Mouse (Mus musculus) lung, adult 2 months (tissue): ENCODE measurements around the gene 4930518I15Rik. TPM values are rescaled to one million over a fixed set of nuclear protein-coding genes. Genes with fewer than 3 reads are reported as not detected.
A peak's percentile ranks its signal among the peaks of the same experiment; 100 is the strongest.
"Not testable (repeated sequence)": the region's sequence is repeated elsewhere in the genome, so short reads cannot be mapped to it uniquely, and the experiment has no call there.

Experiments used
- DNase-seq: peaks from one replicate; pipeline ENCODE4 v3.0.0; 2022
- H3K4me1 ChIP-seq: fragments of 200-500 bp; 2 replicates; pipeline ENCODE4 v1.6.1; 2011; ENCODE audit warnings: low read length; ENCODE audit not compliant: control insufficient read depth, insufficient read depth
- H3K4me3 ChIP-seq: fragments of 200-500 bp; replicated peaks from 2 replicates; pipeline ENCODE3; 2011; ENCODE audit warnings: low read depth, mild to moderate bottlenecking, control low read depth, low read length; ENCODE audit errors: extremely low read depth
- CTCF ChIP-seq: fragments of 200-500 bp; IDR thresholded peaks from 2 replicates; pipeline ENCODE4 v1.5.1; 2011; ENCODE audit warnings: mild to moderate bottlenecking, low read length, control low read depth; ENCODE audit not compliant: insufficient read depth
- POLR2A ChIP-seq: fragments of 200-500 bp; IDR thresholded peaks from 2 replicates; pipeline ENCODE4 v1.6.1; 2011; ENCODE audit warnings: low read depth, mild to moderate bottlenecking, control low read depth, low read length, borderline replicate concordance; ENCODE audit errors: extremely low read depth
- WGBS: fragments of 180-500 bp; shearing (Covaris S2); methylation state at CpG from one replicate; pipeline ENCODE4 v1.1.7; 2018; 5-methylcytosine and 5-hydroxymethylcytosine counted together
- polyA plus RNA-seq: library from polyadenylated mRNA; depleted of rRNA; stranded (reverse); fragments of >200 nt; gene quantifications from 2 replicates; pipeline ENCODE4 v1.2.3, GENCODE M21; 2012; rRNA removed

Gene 4930518I15Rik
- 0.89 and 1.7 TPM in 2 replicates for polyA plus RNA-seq

DNA sequence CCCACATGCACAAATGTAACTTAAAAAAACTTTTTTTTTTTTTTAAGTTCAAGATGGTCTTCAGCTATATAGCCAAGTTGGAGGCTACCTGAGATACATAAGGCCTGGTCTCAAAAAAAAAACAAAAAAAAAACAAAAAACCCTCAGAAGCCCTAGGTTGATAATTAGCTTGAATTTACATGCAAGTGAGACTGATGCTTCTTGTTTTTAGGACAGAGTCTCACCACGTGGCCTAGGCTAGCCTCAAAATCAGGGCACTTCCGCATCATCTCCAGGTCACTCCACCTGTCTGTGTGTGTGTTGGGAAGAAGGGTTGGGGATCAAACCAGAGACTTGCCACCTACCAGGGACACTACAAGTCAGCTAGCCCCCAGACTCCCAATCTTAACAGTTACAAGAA, at the start of gene 4930518I15Rik:
4930518I15Rik (minus strand) TSS at position 112 of the 400 bp plus-strand sequence.
- WGBS = 79% methylated on average over 2 of the region's 2 CpGs
- H3K4me1 ChIP-seq = peaks cover 7% of the 10 kb centered on the region; the same call in 1 of the 2 replicates
- TF ChIP-seq POLR2A = no peak
- TF ChIP-seq CTCF = no peak
- no peak for DNase-seq
- H3K4me3 ChIP-seq = no peak within 1 kb of the TSS

- not testable (repeated sequence) for DNase-seq, H3K4me1 ChIP-seq, H3K4me3 ChIP-seq
- 60% methylated on average over 4 of the region's 4 CpGs for WGBS
Measured at GRCm38 (mm10) chr2:156905931-156906330, 48.2 kb upstream of the 4930518I15Rik start.

DNA sequence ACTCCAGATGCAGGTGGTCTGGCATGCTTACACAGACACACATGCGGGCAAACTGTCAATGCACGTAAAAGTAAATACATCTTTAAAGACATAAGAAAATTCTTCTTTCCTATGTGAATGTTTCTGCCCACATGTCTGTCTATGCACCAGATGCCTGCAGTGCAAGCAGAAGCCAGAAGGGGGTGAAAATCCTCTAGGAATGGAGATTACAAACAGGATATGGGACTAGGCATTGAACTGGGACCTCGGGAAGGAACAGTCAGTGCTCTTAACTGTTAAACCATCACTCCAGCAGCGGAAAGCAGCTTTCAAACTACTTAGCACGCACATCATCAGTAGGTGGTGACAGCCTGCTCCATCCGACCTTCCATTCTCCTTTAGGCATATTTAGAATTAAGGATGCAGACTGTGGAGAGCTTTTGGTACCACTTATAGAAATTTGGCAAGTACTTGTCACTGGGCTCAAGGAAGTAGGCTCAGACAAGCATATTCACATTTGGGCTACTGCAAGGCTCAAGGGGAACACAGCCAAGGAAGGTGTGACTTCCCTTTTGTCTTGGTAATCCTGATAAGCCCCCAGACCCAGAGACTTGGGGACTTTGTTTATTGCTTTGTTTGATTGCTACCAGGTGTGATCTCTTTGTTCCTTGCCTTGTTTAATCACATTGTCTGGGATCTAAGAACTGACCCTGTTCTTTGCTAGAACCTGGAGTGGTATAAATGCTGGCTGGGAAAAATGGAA, 47.4 kb upstream of the 4930518I15Rik start:
- 33% methylated on average over 6 of the region's 6 CpGs for WGBS
- DNase-seq = peak; percentile 53
- no peak overlapping the region for H3K4me3 ChIP-seq
- H3K4me1 ChIP-seq = no peaks in the 10 kb centered on the region
- TF ChIP-seq CTCF = peak; percentile 52
- TF ChIP-seq POLR2A = no peak

DNA sequence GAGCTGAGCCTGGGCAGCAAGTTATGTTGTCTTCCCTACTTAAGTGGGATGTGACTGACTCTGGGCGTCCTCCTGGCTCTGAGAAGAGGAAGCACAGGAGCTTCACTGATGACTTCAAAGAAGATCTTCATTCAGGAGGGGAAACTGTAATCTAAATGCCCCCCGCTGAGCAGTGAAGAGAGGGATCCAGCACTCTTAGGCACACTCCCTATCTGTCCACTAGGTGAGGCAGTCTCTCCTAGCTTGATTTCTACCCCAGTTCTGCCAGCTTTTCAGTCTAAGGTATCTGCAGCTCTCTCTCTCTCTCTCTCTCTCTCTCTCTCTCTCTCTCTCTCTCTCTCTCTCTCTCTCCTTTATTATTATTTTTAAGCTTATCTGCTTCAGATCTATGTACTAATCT, 45.6 kb upstream of the 4930518I15Rik start:
- TF ChIP-seq CTCF (no peak), POLR2A (no peak)
- no peak for DNase-seq
- WGBS = 43% methylated on average over 2 of the region's 2 CpGs

GRCm38 (mm10) chr2:156902411-156902810, 44.7 kb upstream of the 4930518I15Rik start:
- not testable (repeated sequence) for H3K4me1 ChIP-seq

More for the DNA sequence above, 45.6 kb upstream of the 4930518I15Rik start:
- no peaks in the 10 kb centered on the region for H3K4me1 ChIP-seq
- no peak overlapping the region for H3K4me3 ChIP-seq

GRCm38 (mm10) chr2:156901883-156902282, 44.1 kb upstream of the 4930518I15Rik start:
- TF ChIP-seq CTCF (no peak), POLR2A (no peak)
- no peak overlapping the region for H3K4me3 ChIP-seq
- DNase-seq = no peak
- 0 out of 2 replicates have a peak, but pooled peaks cover 2% of the 10 kb centered on the region for H3K4me1 ChIP-seq
- 63% methylated on average over 6 of the region's 6 CpGs for WGBS

More at GRCm38 (mm10) chr2:156902411-156902810, 44.7 kb upstream of the 4930518I15Rik start:
- not testable (repeated sequence) for H3K4me3 ChIP-seq, DNase-seq
- 73% methylated on average over 4 of the region's 4 CpGs for WGBS

DNA sequence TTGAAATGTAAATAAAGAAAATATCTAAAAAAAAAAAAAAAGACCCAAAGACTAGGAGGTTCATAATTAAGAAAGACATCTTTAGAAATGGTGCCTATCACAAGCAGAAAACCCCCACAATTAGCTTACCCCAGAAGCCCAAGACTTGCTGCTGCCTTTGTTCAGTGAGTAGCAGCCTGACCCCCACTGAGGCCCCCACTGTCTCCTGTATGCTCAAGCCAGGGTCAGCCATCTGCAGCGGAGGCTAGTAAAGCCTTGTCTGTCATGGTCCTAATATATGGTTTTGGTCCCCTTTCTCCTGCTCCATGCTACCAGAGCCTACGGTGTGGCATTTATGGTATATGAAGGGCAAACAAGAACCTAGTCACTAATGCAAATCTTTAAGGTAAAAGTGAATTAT, 43.6 kb upstream of the 4930518I15Rik start:
- no peak overlapping the region for H3K4me3 ChIP-seq
- whole genome bisulfite sequencing = 88% methylated on average over 2 of the region's 2 CpGs
- no peak for DNase-seq
- H3K4me1 ChIP-seq = 0 out of 2 replicates have a peak, but pooled peaks cover 2% of the 10 kb centered on the region
- TF ChIP-seq CTCF (no peak), POLR2A (no peak)

- TF ChIP-seq CTCF (no peak), POLR2A (no peak)
- 77% methylated on average over 4 of the region's 4 CpGs for WGBS
- 0 out of 2 replicates have a peak, but pooled peaks cover 2% of the 10 kb centered on the region for H3K4me1 ChIP-seq
- no peak for DNase-seq
- no peak overlapping the region for H3K4me3 ChIP-seq
Measured at GRCm38 (mm10) chr2:156899184-156899583, 41.4 kb upstream of the 4930518I15Rik start.

GRCm38 (mm10) chr2:156898374-156898773, 40.6 kb upstream of the 4930518I15Rik start:
- H3K4me3 ChIP-seq = no peak overlapping the region
- 0 out of 2 replicates have a peak, but pooled peaks cover 2% of the 10 kb centered on the region for H3K4me1 ChIP-seq
- no peak for DNase-seq
- 36% methylated on average over 4 of the region's 4 CpGs for WGBS
- no peak for TF ChIP-seq CTCF

DNA sequence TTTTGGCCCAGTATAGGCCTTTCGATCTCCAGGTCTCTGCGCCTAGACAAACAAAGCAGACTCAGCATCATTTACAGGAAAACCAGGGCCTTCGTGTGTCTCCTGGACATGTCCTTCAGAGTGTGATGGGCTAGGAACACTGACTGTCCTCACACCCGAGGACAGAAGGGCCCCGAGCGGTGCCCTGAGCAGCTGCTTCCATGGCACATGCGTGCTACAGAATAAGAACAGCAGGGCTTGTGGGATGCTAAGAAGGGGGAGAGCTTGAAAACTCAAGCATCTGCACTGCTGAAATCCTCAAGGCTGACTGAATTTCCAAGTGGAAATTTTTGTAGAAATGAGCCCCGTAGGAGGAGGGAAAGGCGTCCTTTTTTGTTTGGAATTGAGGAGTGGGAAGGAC, 39.3 kb upstream of the 4930518I15Rik start:
- H3K4me3 ChIP-seq = no peak overlapping the region
- no peak for DNase-seq
- H3K4me1 ChIP-seq = 0 out of 2 replicates have a peak, but pooled peaks cover 2% of the 10 kb centered on the region
- 89% methylated on average over 9 of the region's 9 CpGs for WGBS
- TF ChIP-seq POLR2A (no peak), CTCF (no peak)

- 65% methylated on average over 9 of the region's 9 CpGs for WGBS
- Histone ChIP-seq H3K4me1 (0 out of 2 replicates have a peak, but pooled peaks cover 2% of the 10 kb centered on the region), H3K4me3 (no peak overlapping the region)
- no peak for TF ChIP-seq CTCF
- TF ChIP-seq POLR2A = no peak
- no peak for DNase-seq
Measured at GRCm38 (mm10) chr2:156896384-156896914, 38.7 kb upstream of the 4930518I15Rik start.
